Mouse (Mus musculus) hindlimb bud, embryonic 11.5 days (tissue): ENCODE results near the gene Gadd45gip1.
"Not testable (repeated sequence)": the region's sequence is repeated elsewhere in the genome, so short reads cannot be mapped to it uniquely, and the experiment has no call there.

Source experiments
- DNase-seq: peaks from one replicate; pipeline ENCODE4 v3.0.0-alpha.2; 2012; ENCODE audit warnings: low read depth, low spot score; ENCODE audit errors: extremely low spot score

Gene Gadd45gip1

DNA sequence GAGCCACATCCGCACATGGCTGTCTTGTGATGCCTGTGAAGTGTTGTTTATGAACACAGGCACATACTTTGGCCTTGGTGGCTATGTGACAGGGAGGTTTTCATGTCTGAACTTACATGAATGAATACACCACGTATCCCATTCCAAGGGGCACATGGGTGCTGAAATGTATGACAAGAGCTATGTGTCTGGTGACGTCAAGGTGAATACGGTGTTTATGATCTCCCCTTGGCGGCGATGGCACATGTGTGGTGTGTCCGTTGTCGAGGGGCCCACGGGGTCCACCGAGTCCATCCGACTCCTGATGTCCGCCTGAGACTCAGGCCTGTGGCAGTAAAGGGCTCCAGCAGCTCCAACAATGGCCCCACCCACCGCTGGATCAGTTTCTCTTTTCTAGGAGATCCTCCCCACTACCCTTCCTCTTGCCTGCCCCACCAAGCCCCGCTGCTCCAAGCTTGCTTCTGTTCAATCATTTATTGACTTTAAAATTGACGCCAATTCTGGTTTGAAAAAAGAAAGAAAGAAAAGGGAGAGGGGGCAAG lies 34.0 kb upstream of the Gadd45gip1 start:
- no peak for DNase-seq

DNA sequence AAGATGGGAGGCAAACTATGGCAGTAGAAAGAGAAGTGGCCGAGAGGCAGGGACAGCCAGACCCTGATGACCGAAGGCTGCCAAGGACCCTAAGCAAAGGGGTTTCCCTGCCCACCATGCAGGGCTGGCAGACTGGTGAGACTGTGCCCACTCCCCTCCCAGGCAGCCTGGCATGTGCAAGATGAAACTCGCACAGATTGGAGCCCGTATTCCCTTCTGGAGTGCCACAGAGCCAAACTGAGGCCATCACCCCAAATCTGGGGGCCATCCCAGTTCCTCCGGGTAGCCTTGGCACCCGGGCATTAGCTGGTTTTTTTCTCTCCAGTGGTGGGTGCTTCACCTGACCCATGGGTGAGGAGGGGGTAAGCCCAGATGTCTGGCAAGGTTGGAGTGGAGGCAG lies 33.4 kb upstream of the Gadd45gip1 start:
- DNase-seq = no peak

DNA sequence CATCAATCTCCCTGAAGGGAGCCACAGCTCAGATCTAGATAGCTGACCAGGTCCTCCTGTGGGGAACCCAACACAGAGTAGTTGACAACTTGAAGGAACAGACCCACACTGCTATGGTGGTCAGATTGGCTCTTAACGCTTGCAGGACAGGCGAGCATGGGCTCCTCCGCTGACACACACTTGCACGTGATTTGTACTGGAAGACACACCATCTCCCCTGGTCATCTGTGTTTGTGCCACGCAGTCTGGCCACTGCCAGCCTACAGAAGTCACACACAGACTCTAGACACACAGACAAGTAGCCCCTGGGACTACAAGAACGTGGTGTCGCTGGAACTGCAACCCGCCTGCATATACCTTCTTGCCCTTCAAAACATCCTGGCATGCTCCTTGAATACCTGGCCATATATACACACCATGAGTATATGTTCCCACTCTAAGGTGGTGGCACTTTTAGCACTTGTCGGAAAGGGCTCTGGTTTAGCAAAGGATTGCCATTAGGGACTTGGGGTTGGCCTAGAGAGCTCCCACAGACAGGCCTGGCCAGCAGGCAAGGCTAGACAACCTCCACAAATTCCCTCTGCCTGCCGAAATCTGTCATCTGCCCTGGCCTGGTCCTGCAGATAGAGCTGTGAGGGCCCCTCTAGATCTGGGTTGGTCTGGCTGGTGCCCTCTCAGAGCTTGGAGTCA lies 32.7 kb upstream of the Gadd45gip1 start:
- no peak for DNase-seq

DNA sequence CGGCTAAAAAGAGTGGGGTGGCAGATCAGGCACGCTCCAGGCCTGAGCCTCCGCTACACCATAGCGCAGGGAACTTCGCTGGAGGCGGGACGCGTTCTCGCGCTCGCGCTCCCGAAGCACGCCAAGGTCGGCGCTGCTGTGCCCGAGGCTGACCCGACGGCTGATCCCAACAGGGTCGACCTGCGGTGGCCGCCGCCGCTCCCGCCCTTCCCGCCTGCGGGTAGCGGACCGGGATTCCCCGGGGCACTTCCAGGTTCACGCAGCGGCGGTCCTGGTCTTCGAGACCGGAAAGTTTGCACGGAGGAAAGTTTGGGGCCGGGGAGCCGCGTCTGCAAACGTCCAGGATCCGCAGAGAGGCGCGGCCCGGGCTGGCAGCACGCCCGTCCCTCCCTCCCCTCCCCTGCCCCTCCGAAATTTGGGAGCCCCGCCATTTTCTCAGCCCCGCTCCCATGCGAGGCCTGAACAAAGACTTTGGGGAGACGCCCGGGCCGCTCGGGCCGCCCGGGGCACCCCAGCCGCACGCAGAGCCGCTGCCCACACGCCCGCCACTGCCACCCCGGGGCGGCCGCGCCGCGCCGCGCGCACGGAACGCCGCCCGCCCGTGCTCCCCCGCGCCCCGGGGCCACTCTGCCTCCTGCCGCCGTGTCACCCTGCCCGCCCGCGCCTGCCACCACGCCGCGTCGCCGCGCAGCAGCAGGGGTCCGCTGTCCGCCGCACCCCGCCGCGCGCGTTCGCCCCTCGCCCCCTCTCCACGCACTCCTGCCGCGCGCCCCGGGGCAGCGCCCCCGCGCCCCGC lies 32.0 kb upstream of the Gadd45gip1 start:
- DNase-seq = no peak

DNA sequence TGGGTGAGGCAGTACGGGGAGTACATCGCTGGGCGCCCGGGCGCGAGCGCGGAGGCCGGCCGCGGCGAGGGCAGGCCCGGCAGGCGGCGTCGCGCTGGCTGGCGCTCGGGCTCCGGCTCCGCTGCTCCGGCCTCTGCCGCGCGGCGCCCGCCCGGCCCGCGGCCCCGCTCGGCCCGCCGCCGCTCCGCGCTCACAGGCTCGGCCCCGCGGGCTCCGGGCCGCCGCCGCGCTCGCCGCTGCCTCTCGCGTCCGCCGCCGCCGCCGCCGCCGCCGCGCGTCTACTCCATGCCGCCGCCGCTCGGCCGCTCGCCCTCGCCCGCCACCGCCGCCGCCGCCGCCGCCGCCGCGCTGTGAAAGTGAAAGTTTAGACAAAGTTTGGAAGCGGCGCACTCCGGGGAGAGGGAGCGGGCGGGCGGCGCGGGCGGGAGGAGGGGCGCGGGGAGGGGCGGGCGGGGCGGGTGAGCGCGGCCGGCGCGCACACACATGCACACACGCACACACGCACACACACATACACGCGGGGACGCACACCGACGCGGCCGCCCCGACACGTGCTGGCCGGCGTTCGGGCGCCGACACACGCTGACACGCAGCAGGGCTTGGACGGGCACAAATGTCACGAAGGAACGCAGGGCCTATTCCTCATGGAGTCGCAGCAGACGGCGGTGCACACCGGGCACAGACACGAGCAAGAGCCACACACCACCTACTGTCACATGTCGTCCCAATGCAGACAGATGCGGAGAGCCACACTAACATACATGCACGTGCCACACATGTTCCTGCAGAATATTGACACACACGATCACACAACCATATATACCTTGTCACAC lies 31.1 kb upstream of the Gadd45gip1 start, which contains the start of gene Nfix:
Gene Nfix (minus strand): TSS at position 346 of the 833 bp plus-strand sequence.
- no peak for DNase-seq

DNA sequence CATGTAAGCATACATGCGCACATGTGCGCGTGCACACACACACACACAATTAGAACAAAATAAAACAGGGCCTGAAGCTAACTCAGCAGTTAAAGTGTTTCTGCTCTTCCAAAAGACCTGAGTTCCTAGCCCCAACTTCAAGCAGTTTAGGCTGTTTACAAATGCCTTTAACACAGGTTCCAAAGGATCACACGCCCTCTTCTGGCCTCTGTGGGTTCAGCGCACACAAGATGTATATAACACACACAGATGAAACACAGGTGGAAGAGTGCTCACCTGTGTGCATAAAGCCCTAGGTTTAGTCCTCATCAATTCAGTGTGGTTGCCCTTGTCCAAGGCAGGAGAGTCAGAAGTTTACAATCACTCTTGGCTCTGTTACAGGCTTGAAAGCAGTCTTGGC lies 25.3 kb upstream of the Gadd45gip1 start:
- no peak for DNase-seq

DNA sequence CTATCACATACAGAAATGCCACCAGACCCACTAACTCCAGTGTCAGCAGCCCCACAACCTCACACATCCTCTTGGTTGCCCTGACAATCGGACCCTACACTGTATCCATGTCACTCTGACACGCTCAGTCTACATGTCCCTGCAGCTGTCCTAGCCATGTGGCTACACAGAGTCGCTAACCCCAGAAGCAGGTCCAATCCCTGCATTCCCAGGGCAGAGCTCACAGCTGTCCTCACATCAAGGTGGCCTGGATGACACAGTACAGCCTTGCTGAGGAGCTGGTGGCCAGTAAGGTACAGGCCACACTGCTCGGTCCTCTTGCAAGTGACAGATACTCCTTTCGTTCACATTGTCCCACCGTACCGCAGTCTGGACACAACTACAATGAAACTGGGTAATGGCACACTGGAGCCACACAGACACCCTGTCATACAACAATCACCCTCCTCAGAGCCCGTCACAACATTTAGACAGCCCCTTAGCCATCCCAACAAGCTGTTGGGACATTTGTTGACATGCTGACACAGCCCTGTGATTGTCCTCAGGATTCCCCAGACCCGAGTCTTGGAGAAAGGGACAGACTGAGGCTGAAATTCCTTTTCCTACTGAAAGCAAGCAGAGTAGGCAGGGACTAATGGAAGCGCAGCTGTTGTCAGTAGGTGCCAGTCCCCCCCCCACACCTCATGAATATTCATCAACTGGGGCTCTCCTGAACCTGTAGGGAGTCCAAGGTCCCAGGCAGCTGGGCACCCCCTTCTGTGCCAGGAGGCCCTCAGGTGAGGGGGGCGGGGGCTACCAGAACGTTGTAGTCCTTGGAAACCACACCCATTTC lies 22.0 kb upstream of the Gadd45gip1 start:
- no peak for DNase-seq

DNA sequence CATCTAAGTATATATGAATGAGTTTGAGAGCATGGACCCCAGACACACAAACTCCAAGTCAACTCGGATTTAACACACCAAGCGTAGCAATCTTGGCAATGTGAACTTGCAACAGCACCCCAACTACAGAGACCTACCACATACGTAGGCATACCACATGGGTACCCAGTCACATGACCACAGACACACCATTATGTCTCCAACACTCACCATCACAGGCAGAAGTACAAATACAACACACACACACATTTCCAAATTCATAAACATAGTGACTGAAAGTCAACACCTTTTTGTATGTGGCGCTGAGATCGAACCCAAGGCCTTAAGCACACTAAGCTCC lies 21.4 kb upstream of the Gadd45gip1 start:
- DNase-seq = no peak

DNA sequence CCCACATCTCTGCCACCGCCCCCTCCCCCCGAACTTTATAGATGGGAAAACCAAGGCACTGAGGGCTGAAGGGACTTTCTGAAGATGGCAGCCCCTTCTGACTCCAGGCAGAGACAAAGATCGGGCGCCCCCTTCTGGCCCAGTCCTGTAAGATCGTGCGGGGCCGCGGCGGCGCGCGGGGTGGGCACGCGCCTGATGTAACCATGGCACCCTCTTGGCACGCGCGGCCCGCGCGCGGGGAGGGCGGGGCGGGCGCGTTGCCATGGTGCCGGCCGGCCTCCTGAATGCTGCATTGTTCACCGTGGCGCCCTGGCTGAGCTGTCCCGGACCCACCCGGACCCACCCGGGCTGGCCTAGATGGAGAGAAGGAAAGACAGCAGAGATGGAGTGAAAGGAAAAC lies 20.4 kb upstream of the Gadd45gip1 start:
- no peak for DNase-seq

DNA sequence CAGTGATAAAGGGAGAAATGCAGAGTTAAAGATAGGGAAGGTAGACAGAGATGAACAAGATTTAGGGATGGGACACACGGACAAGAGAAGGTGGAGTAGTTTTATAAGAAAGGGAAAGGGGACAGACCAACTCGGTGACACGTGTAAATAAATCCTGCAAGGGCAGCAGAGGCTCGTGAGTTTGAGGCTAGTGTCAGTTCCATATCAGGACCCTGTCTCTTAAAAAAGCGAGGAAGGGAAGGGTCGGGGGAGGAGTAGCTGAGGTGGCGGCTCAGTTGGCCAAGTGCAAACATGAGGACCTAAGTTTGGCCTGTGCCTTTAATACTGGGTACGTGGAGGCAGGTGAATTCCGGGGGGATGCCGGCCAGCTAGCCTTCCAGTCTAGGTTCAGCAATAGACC lies 20.0 kb upstream of the Gadd45gip1 start:
- no peak for DNase-seq

DNA sequence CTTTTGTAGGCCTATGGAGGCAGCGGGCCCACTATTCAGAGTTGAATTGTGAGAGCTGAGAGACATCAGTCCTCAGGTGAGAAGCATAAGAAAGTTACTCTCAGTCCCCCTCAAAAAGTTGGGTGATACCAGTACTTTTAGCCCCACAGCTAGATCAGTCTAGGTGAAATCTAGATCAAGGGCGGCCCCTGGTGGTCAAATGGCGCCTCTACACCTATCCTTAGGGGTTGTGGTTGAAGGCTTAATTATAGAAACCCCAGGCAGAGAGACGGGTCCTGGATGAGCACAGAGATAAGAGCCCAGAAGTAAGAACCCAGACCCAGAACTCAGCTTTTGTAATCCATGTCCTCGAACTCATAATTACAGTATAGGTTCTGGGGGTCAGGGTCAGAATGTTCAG lies 18.3 kb upstream of the Gadd45gip1 start:
- no peak for DNase-seq

DNA sequence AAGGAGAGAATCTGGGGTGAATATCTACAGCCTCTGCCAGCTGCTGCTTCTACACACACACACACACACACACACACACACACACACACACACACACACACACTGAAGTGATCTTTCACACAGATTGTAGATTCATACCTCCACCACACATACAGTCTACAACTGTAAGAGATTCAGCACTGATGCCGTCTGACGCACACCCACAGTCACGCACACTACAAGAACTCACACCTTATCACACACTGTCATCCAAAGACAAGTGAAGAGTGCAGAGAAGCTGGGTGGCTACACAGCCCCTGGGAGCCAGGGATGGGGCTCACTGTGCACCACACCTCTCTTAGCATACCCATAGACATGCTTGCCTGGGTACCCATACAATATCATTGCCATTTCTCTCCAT lies 17.5 kb upstream of the Gadd45gip1 start:
- DNase-seq = no peak

DNA sequence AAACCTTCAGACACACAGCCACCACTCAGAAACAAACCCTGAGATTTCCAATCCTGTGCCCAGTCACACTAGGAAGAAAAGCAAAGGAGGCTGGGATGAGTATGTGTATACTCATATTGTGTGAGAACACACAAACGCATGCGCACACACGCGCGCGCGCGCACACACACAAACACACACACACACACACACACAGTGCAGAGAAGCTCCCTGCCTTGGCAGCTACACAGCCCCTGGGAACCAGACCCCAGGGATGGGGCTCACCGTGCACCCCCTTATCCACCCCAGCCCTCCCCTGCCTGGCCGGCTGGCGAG lies 17.1 kb upstream of the Gadd45gip1 start:
- no peak for DNase-seq

DNA sequence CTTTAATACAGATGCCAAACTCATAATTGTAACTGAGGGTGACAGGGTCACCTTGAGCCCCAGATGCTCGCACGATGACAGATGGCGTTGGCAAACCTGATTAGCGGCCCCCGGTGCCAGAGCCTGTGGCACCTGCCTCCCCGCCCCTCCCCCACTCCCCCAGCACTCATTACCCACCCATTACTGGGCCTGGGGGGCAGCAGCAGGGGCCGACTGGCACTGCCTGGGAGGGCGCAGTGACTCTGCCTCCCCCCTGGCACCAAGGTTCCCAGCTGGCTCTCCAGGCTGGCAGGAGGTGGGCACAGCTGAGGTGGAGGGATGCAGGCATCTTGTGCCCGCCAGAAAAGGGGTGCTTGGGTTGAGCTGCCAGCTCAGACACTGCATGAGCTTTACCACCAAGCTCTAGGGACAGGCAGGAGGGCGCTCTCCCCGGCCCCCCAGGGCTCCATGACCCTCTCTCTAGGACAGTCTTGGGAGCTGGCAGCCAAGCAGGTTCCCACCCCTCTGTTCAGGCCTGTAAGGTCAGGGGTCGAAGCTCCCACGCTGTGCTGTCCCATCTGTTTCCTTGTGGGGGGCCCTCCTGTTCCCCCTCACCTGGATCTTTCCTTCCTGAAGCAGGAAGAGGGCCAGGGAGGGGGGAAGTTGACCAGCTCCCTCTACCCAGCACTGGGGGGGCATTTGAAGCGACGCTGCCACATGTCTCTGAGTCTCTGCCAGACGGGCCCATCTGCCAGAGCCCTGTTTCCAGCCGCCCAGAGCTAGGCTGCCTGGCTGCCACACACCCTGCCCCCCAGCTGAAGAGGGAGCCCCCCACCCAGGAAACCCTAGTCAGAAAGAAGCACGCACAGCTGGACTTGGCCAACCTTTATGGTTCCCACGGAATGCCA lies 16.5 kb upstream of the Gadd45gip1 start:
- DNase-seq = no peak

DNA sequence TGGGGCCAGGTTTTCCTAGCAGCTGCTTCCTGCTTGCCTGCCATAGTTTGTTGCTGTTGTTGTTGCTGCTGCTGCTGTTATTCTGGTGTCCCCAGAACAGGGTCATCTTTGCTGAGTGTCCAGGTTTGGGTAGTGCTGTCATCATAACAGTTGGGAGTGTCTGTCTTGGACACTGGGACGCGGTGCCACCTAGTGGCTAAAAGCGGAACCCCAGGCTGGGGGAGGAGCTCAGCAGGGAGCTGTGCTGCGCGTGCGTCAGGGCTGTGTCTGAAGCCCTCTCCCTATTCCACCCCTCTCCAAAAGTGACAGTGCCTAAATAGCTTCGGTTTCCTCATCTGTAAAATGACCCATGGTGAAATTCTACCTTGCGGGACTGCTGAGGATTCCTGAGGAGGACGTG lies 15.8 kb upstream of the Gadd45gip1 start:
- no peak for DNase-seq

DNA sequence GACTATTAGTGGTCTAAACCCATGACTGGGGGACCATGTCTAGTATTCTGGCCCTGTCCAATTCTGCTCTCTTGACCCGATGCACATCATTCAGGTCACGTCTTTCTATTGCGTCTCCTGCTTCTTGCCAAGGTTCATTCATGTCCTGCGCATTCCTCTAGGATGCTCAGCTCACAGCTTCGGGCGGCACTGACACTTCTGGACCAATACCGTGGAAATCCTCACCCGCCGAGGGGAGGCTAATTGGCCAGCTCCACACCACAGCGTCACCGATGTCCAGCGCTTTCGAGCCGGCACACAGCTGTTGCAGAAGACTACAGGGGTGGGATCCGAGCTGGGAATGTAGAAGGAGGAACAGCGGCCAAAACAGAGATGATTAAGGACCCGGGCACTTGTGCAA lies 15.2 kb upstream of the Gadd45gip1 start:
- no peak for DNase-seq

DNA sequence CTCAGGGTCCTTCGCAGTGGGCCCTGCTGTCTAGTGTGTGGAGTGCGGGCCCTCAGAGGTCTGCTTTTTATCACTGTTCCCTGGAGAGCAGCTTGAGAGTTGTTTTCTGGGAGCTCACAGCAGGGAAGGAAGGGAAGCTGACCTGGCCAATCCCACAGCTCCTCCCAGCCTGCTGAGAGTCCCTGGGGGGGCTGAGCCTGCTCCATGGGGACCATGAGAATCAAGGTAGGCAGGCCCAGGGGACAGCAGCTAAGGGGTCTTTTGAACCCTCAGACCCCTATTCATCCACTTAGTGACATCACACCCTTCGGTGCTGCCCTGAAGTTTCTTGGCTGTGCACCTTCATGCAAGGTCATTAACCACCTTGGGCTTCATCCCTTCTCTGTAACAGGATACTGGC lies 8.6 kb upstream of the Gadd45gip1 start, which contains the start of gene Dand5:
Gene Dand5 (minus strand): TSS at position 101 of the 400 bp plus-strand sequence.
- no peak for DNase-seq

DNA sequence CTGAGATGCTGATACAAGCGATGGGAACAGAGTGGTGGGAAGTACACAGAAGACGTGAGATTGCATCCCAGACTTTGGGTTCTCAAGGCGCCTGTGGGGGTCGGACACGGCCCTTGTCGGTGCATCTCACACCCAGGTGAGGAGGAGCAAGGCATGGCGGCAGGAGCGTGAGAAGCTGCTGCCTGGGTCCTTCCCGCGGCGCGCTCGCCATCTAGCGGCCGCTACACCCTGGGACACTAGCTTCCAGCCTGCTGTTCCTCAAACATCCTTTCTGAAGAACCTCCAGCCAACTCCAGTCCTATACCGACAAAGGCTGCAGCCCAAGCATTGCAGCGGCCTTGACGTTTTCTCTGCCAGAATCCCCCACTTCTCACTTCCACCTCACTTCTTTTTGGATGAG lies 7.7 kb upstream of the Gadd45gip1 start:
- no peak for DNase-seq

DNA sequence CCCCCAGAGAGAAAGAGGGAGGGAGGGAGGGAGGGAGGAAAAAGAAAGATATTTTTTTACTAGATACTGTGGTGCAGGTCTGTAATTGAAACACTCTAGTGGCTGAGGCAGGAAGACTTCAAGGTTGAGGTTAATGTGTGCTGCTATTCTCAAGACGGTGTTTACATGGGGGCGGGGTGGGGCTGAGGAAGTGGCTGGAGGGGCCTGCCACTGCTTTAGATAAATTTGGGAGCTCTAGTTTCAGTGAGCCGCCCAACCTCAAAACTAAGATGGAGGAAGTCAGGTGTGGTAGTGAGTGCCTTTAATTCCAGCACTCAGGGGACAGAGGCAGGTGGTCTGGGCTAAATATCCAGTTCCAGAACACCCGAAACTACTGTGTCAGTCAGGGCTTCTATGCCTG lies 5.7 kb upstream of the Gadd45gip1 start:
- DNase-seq = no peak

DNA sequence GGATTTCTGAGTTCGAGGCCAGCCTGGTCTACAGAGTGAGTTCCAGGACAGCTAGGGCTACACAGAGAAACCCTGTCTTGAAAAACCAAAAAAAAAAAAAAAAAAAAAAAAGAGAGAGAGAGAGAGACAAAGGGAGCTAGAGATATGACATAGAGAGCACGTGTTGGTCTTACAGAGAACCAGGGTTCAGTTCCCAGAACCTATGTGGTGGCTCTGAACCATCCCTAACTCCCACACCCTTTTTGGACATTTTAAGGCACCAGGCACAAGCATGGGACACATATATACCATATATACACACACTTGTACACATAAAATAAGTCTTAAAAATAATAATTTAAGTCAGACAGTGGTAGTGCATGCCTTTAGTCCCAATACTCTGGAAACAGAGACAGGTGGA lies 4.8 kb upstream of the Gadd45gip1 start:
- not testable (repeated sequence) for DNase-seq
